Mouse (Mus musculus) cerebellum, adult 2 months (tissue): ENCODE data around the gene Gas7. TPM values are rescaled to one million over a fixed set of nuclear protein-coding genes. Genes with fewer than 3 reads are reported as not detected.

Experiments used
- DNase-seq, 2 experiments: peaks; one replicate each; pipeline ENCODE4 v3.0.0; 2021
- H3K27ac ChIP-seq: fragments of 200-500 bp; 2 replicates; pipeline ENCODE4 v1.5.1; 2012; ENCODE audit warnings: low read length, control low read depth, inconsistent platforms; ENCODE audit not compliant: insufficient read depth
- H3K27me3 ChIP-seq: fragments of 200-500 bp; 2 replicates; pipeline ENCODE4 v1.6.1; 2012; ENCODE audit warnings: inconsistent platforms, mild to moderate bottlenecking, low read length, moderate library complexity; ENCODE audit not compliant: control insufficient read depth, insufficient read depth
- H3K4me1 ChIP-seq: fragments of 200-500 bp; 2 replicates; pipeline ENCODE4 v1.6.1; 2011; ENCODE audit warnings: low read length; ENCODE audit not compliant: control insufficient read depth, insufficient read depth
- H3K4me3 ChIP-seq: fragments of 200-500 bp; replicated peaks from 2 replicates; pipeline ENCODE3; 2011; ENCODE audit warnings: mild to moderate bottlenecking, low read depth, low read length, control low read depth; ENCODE audit not compliant: insufficient read depth
- CTCF ChIP-seq: fragments of 200-500 bp; IDR thresholded peaks from 2 replicates; pipeline ENCODE4 v1.5.1; 2011; ENCODE audit warnings: low read depth, mild to moderate bottlenecking, control low read depth, low read length, moderate library complexity, borderline replicate concordance; ENCODE audit not compliant: insufficient read depth
- POLR2A ChIP-seq: fragments of 200-500 bp; IDR thresholded peaks from 2 replicates; pipeline ENCODE4 v1.6.1; 2011; ENCODE audit warnings: low read length, control low read depth, borderline replicate concordance; ENCODE audit not compliant: insufficient read depth
- WGBS: fragments of 180-500 bp; shearing (Covaris S2); methylation state at CpG from one replicate; pipeline ENCODE4 v1.1.7; 2018; 5-methylcytosine and 5-hydroxymethylcytosine counted together
- polyA plus RNA-seq: library from polyadenylated mRNA; depleted of rRNA; stranded (reverse); fragments of >200 nt; gene quantifications from 2 replicates; pipeline ENCODE4 v1.2.3, GENCODE M21; 2012

Gene Gas7
- polyA plus RNA-seq, 1 experiment, result 182 TPM

- no peak overlapping the region for H3K4me3 ChIP-seq
- H3K4me1 ChIP-seq, result 0 out of 2 replicates have a peak, but pooled peaks cover 5% of the 10 kb centered on the region
- no peak overlapping the region for H3K27ac ChIP-seq
- TF ChIP-seq CTCF (no peak), POLR2A (no peak)
- WGBS, result 58% methylated on average over 8 of the region's 8 CpGs
- no peak for DNase-seq
- no peaks in the 10 kb centered on the region for H3K27me3 ChIP-seq
Observed at GRCm38 (mm10) chr11:67570947-67571346, 115.7 kb downstream of the Gas7 start.

- no peak for DNase-seq
- Histone ChIP-seq H3K27me3 (no peaks in the 10 kb centered on the region), H3K27ac (no peak overlapping the region), H3K4me3 (no peak overlapping the region), H3K4me1 (no peaks in the 10 kb centered on the region)
- 88% methylated on average over 5 of the region's 5 CpGs for WGBS
- no peak for TF ChIP-seq POLR2A
- TF ChIP-seq CTCF, result no peak
Observed at GRCm38 (mm10) chr11:67574344-67574743, 119.1 kb downstream of the Gas7 start.

- 93% methylated on average over 5 of the region's 5 CpGs for WGBS
- no peak overlapping the region for H3K27ac ChIP-seq
- TF ChIP-seq POLR2A, result no peak
- TF ChIP-seq CTCF, result no peak
- H3K4me1 ChIP-seq, result no peaks in the 10 kb centered on the region
- no peaks in the 10 kb centered on the region for H3K27me3 ChIP-seq
- no peak overlapping the region for H3K4me3 ChIP-seq
- DNase-seq, result no peak
Observed at GRCm38 (mm10) chr11:67577472-67577871, 122.2 kb downstream of the Gas7 start.

- Histone ChIP-seq H3K4me1 (no peaks in the 10 kb centered on the region), H3K27ac (no peak overlapping the region), H3K4me3 (no peak overlapping the region), H3K27me3 (no peaks in the 10 kb centered on the region)
- DNase-seq, result no peak
- 88% methylated on average over 4 of the region's 4 CpGs for WGBS
- TF ChIP-seq CTCF, result no peak
- no peak for TF ChIP-seq POLR2A
Observed at GRCm38 (mm10) chr11:67577994-67578393, 122.8 kb downstream of the Gas7 start.

- 80% methylated on average over 9 of the region's 9 CpGs for WGBS
- no peak for TF ChIP-seq CTCF
- no peak for TF ChIP-seq POLR2A
- no peak overlapping the region for H3K27ac ChIP-seq
Observed at GRCm38 (mm10) chr11:67579136-67579535, 123.9 kb downstream of the Gas7 start.

GRCm38 (mm10) chr11:67581549-67581948 lies 126.3 kb downstream of the Gas7 start:
- WGBS, result 67% methylated on average over 7 of the region's 7 CpGs
- H3K27me3 ChIP-seq, result no peaks in the 10 kb centered on the region
- no peak for DNase-seq
- H3K4me1 ChIP-seq, result no peaks in the 10 kb centered on the region
- no peak overlapping the region for H3K4me3 ChIP-seq
- TF ChIP-seq CTCF (no peak), POLR2A (no peak)
- no peak overlapping the region for H3K27ac ChIP-seq

More at GRCm38 (mm10) chr11:67579136-67579535, 123.9 kb downstream of the Gas7 start:
- Histone ChIP-seq H3K4me3 (no peak overlapping the region), H3K27me3 (no peaks in the 10 kb centered on the region), H3K4me1 (no peaks in the 10 kb centered on the region)
- no peak for DNase-seq

GRCm38 (mm10) chr11:67582570-67582969 lies 127.3 kb downstream of the Gas7 start:
- DNase-seq, result no peak
- Histone ChIP-seq H3K27ac (no peak overlapping the region), H3K4me1 (0 out of 2 replicates have a peak, but pooled peaks cover 3% of the 10 kb centered on the region), H3K4me3 (no peak overlapping the region), H3K27me3 (no peaks in the 10 kb centered on the region)
- WGBS, result 95% methylated on average over 4 of the region's 4 CpGs
- no peak for TF ChIP-seq POLR2A
- no peak for TF ChIP-seq CTCF

GRCm38 (mm10) chr11:67585016-67585415 lies 129.8 kb downstream of the Gas7 start:
- 88% methylated on average over 6 of the region's 6 CpGs for WGBS
- Histone ChIP-seq H3K4me1 (0 out of 2 replicates have a peak, but pooled peaks cover 3% of the 10 kb centered on the region), H3K27ac (no peak overlapping the region), H3K4me3 (no peak overlapping the region), H3K27me3 (no peaks in the 10 kb centered on the region)
- DNase-seq, result no peak
- TF ChIP-seq CTCF (no peak), POLR2A (no peak)

GRCm38 (mm10) chr11:67585629-67586028 lies 130.4 kb downstream of the Gas7 start:
- Histone ChIP-seq H3K27me3 (no peaks in the 10 kb centered on the region), H3K27ac (no peak overlapping the region), H3K4me3 (no peak overlapping the region), H3K4me1 (0 out of 2 replicates have a peak, but pooled peaks cover 3% of the 10 kb centered on the region)
- 95% methylated on average over 2 of the region's 2 CpGs for WGBS
- TF ChIP-seq CTCF (no peak), POLR2A (no peak)
- no peak for DNase-seq
